Mouse (Mus musculus) embryonic facial prominence, embryonic 15.5 days (tissue): ENCODE results near the gene Cilp2. TPM values are rescaled to one million over a fixed set of nuclear protein-coding genes. Genes with fewer than 3 reads are reported as not detected.

ENCODE experiments used
- ATAC-seq: fragments of 200-750 bp; cut with Nextera tagmentation; 2 replicates; pipeline ENCODE4 v1.8.0; 2017; ENCODE audit warnings: low read depth, moderate TSS enrichment; ENCODE audit not compliant: insufficient number of reproducible peaks, low FRiP score, low TSS enrichment
- H3K27ac ChIP-seq: fragments of 300-500 bp; sonication (generic); replicated peaks from 2 replicates; pipeline ENCODE4 v1.5.1; 2015; ENCODE audit warnings: mild to moderate bottlenecking, inconsistent platforms
- H3K27me3 ChIP-seq: fragments of 300-500 bp; sonication (generic); 2 replicates; pipeline ENCODE4 v1.6.1; 2015; ENCODE audit warnings: inconsistent platforms
- H3K36me3 ChIP-seq: fragments of 300-500 bp; sonication (generic); 2 replicates; pipeline ENCODE4 v1.6.1; 2015; ENCODE audit warnings: mild to moderate bottlenecking, inconsistent platforms
- H3K4me1 ChIP-seq: fragments of 300-500 bp; sonication (generic); 2 replicates; pipeline ENCODE4 v1.6.1; 2015; ENCODE audit warnings: inconsistent platforms
- H3K4me2 ChIP-seq: fragments of 300-500 bp; sonication (generic); replicated peaks from 2 replicates; pipeline ENCODE4 v1.6.1; 2015; ENCODE audit warnings: mild to moderate bottlenecking, inconsistent platforms
- H3K4me3 ChIP-seq: fragments of 300-500 bp; sonication (generic); replicated peaks from 2 replicates; pipeline ENCODE4 v1.5.1; 2015; ENCODE audit warnings: mild to moderate bottlenecking, inconsistent platforms
- H3K9ac ChIP-seq: fragments of 300-500 bp; sonication (generic); 2 replicates; pipeline ENCODE4 v1.6.1; 2015; ENCODE audit warnings: inconsistent platforms
- H3K9me3 ChIP-seq: fragments of 300-500 bp; sonication (generic); replicated peaks from 2 replicates; pipeline ENCODE4 v1.6.1; 2016; ENCODE audit warnings: inconsistent platforms
- WGBS: fragments of 180-500 bp; shearing (Covaris S2); methylation state at CpG from one replicate; pipeline ENCODE4 v1.1.7; 2015; 5-methylcytosine and 5-hydroxymethylcytosine counted together
- polyA plus RNA-seq: library from polyadenylated mRNA; unstranded; fragments of >200 nt; fragmentation: Nextera tagmentation; extraction: Ambion mirVana; gene quantifications from 2 replicates; pipeline ENCODE4 v1.2.1, GENCODE M21; 2015

The Cilp2 gene
- polyA plus RNA-seq, 1 experiment from 2014 or later: 1.2 TPM

DNA sequence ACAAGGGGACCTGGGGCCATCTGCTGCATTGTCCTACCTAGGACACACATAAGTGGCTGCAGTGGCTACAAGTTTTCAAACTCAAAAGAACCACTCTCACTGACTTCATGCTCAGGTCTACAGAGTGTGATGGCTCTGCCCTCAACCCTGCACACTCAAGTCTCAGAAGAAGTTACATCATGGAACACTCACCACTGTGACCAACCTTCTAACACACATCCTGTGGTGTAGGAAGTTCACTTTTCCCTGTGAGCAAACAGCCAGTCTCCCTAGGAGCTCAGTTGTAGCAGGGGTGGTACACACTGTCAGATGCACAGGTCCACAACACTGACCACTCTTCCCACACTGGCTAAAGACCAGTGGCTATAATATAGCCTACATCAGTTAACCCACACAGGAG lies 31.0 kb upstream of the Cilp2 start:
- H3K27me3 ChIP-seq: no peaks in the 10 kb centered on the region
- H3K4me1 ChIP-seq: peaks cover 28% of the 10 kb centered on the region
- no peak overlapping the region for H3K4me3 ChIP-seq
- H3K9me3 ChIP-seq: no peaks in the 10 kb centered on the region
- no peak overlapping the region for H3K27ac ChIP-seq
- H3K4me2 ChIP-seq: no peak overlapping the region
- H3K36me3 ChIP-seq: peaks cover 45% of the 10 kb centered on the region
- no peak for ATAC-seq
- no peak overlapping the region for H3K9ac ChIP-seq

DNA sequence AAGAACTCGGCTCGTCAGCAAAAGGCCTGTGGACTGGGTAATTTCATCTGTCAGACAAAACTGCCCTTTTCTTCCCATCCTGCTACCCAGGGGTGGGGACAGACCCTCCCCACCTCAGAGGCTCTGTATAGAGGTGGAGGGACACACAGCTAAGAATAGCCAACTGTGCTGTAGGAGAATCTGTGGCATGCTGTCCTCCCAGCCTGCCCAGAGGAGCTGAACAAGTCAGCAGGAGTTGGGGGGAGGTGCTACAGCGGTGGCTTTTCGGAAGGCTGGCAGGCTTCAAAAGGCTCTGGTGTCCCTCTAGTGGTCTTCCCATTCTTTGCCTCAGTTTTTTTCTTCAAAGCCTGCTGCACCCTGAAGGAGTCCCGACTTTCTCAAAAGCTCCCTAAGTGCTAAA lies 28.3 kb upstream of the Cilp2 start:
- H3K4me3 ChIP-seq: no peak overlapping the region
- H3K27ac ChIP-seq: no peak overlapping the region
- no peak overlapping the region for H3K9ac ChIP-seq
- ATAC-seq: no peak
- H3K4me1 ChIP-seq: peaks cover 18% of the 10 kb centered on the region
- no peak overlapping the region for H3K4me2 ChIP-seq
- WGBS: 42% methylated on average over 5 of the region's 5 CpGs
- H3K27me3 ChIP-seq: no peaks in the 10 kb centered on the region
- peaks cover 72% of the 10 kb centered on the region for H3K36me3 ChIP-seq
- H3K9me3 ChIP-seq: no peaks in the 10 kb centered on the region

DNA sequence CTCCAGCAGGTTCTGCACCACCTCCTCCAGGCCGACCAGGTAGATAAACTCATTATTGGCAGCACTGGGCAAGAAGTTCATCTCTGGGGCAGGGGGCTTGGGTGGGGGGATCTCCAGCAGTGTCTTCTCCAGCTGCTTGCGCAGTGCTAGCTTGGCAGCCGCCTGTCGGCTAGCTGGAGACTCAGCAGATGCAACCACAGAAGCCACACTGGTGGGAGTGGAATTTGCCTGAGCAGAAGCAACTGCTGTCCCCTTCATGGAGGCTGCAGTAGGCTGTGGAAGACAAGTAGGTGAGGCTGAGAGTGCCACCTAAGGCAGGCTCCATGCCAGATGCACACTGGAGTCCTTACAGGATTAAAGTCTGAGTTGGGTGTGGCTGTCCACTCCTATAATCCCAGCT lies 27.0 kb upstream of the Cilp2 start:
- Histone ChIP-seq H3K9me3 (no peaks in the 10 kb centered on the region), H3K4me1 (0 out of 2 replicates have a peak, but pooled peaks cover 7% of the 10 kb centered on the region), H3K4me3 (no peak overlapping the region), H3K27ac (no peak overlapping the region), H3K9ac (no peak overlapping the region), H3K36me3 (peaks cover 85% of the 10 kb centered on the region), H3K4me2 (no peak overlapping the region), H3K27me3 (no peaks in the 10 kb centered on the region)
- WGBS: 80% methylated on average over 4 of the region's 4 CpGs
- no peak for ATAC-seq

DNA sequence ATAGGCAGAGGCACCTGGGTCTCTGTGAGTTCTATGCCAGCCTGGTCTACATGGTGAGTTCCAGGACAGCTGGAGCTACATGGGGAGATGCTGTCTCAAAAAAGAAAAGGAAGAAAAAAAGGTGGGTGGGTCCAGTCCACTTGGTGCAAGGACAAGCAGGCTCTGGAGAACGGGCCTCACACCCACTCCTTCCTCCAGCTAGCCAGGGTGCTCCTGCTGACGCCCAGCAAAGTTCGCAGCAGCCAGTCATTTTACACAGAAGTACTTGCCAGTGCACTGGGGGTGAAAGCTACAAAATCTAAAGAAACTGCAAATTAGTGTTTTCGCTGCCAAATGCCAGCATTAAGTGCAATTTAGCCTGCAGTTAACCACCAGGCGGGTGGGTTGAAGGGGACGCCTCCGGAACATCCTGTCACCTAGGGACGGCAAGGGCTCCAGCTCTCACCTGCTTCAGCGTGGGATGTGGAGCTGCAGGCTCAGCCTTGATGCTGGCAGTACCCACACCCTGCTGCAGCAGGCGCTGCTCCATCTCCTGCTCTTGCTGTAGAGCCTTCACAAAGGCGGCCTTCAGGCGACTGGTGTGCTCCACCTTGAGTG lies 25.1 kb upstream of the Cilp2 start:
- ATAC-seq: no peak
- no peak overlapping the region for H3K27ac ChIP-seq
- H3K4me3 ChIP-seq: no peak overlapping the region
- no peaks in the 10 kb centered on the region for H3K27me3 ChIP-seq
- H3K36me3 ChIP-seq: peaks cover 99% of the 10 kb centered on the region
- no peak overlapping the region for H3K9ac ChIP-seq
- H3K4me1 ChIP-seq: no peaks in the 10 kb centered on the region
- no peak overlapping the region for H3K4me2 ChIP-seq
- WGBS: 86% methylated on average over 12 of the region's 12 CpGs
- no peaks in the 10 kb centered on the region for H3K9me3 ChIP-seq

DNA sequence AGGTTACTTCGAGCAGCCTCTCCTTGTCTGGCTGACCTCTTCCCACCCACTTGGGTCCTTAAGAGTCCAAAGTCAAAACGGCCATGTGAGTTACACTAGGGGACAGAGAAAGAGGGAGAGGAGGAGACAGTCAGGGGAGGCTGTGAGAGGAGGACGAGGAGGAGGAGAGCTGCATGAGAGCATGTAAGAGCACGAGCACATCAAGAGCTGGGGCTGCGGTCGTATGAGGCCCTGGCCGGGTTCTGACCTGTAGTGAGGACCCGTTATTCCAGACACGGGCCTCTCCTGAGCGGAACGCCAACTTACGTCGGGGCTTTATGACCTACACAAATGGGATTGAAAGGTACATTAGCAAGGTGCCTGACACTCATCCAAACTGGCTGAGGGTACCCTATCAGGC lies 24.4 kb upstream of the Cilp2 start:
- H3K9me3 ChIP-seq: no peaks in the 10 kb centered on the region
- H3K4me3 ChIP-seq: no peak overlapping the region
- H3K4me2 ChIP-seq: no peak overlapping the region
- peaks cover 95% of the 10 kb centered on the region for H3K36me3 ChIP-seq
- H3K27ac ChIP-seq: no peak overlapping the region
- no peak for ATAC-seq
- no peaks in the 10 kb centered on the region for H3K27me3 ChIP-seq
- H3K9ac ChIP-seq: no peak overlapping the region
- WGBS: 93% methylated on average over 13 of the region's 13 CpGs
- H3K4me1 ChIP-seq: no peaks in the 10 kb centered on the region

DNA sequence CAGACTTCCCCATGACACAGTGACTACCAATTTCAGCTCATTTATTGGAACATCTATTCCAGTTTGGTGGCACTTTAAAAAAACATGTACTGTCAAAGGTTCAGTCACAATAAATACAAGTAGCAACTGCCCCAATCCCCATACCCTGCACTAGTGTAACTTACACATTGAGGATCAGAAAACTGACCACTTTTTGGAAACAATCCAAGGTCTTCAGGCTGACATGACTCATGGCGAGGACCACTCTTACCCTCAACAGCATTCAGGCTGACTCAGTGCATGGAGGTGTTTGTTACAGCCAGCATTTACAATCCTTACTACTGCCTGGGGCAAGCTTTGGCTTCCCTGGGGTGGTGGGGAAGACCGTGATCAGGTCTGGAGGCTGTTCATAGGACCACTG lies 19.6 kb upstream of the Cilp2 start:
- no peak overlapping the region for H3K4me2 ChIP-seq
- 84% methylated on average over 2 of the region's 2 CpGs for WGBS
- H3K9ac ChIP-seq: no peak overlapping the region
- no peak overlapping the region for H3K4me3 ChIP-seq
- H3K9me3 ChIP-seq: no peaks in the 10 kb centered on the region
- no peaks in the 10 kb centered on the region for H3K27me3 ChIP-seq
- ATAC-seq: no peak
- no peak overlapping the region for H3K27ac ChIP-seq
- H3K4me1 ChIP-seq: peaks cover 15% of the 10 kb centered on the region; the same call in 1 of the 2 replicates
- peaks cover 51% of the 10 kb centered on the region for H3K36me3 ChIP-seq

DNA sequence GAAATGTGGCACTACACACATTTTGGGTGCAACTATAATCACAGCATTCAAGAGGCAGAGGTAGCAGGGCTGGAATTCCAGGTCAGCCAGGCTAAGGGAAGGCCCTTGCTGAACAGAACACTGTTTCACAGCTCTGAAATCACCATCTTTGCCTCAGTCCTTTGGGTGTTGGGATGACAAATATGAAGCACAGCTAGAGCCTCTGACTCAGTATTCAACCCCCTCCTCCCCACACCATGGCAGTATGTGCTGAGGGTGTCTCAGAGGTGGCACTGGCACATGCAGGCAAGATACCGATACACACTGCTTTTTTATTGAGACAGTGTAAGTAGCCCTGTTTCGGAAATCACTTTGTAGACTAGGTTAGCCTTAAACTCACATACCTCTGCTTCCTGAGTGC lies 18.8 kb upstream of the Cilp2 start:
- H3K4me3 ChIP-seq: no peak overlapping the region
- no peaks in the 10 kb centered on the region for H3K9me3 ChIP-seq
- H3K4me2 ChIP-seq: no peak overlapping the region
- 93% methylated on average over 2 of the region's 2 CpGs for WGBS
- H3K36me3 ChIP-seq: peaks cover 43% of the 10 kb centered on the region
- H3K9ac ChIP-seq: no peak overlapping the region
- ATAC-seq: no peak
- H3K4me1 ChIP-seq: peaks cover 20% of the 10 kb centered on the region; the same call in 1 of the 2 replicates
- H3K27me3 ChIP-seq: no peaks in the 10 kb centered on the region
- H3K27ac ChIP-seq: no peak overlapping the region

DNA sequence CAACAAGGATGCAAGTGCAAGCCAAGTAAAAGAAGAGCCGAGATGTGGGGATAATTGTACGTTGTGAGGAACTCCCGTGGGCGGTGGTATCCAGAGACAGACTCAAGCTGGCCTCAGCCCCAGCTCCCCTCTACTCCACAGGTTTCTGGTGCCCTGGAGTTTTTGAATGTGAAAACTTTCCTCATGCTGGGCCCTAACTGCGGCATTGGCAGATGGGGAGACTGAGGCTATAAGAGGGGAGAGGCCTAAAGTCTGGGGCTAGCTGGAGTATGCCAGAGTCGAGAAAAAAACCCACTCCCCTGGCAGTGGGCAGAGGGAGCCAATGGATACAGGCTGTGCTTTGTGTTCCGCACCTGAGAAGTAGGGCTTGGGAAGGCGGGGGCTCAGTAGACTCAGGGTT lies 16.6 kb upstream of the Cilp2 start:
- Histone ChIP-seq H3K36me3 (peaks cover 21% of the 10 kb centered on the region), H3K27me3 (no peaks in the 10 kb centered on the region), H3K9ac (no peak overlapping the region), H3K4me3 (no peak overlapping the region), H3K4me2 (no peak overlapping the region), H3K4me1 (peaks cover 38% of the 10 kb centered on the region), H3K9me3 (no peaks in the 10 kb centered on the region), H3K27ac (no peak overlapping the region)
- no peak for ATAC-seq
- 79% methylated on average over 8 of the region's 8 CpGs for WGBS

DNA sequence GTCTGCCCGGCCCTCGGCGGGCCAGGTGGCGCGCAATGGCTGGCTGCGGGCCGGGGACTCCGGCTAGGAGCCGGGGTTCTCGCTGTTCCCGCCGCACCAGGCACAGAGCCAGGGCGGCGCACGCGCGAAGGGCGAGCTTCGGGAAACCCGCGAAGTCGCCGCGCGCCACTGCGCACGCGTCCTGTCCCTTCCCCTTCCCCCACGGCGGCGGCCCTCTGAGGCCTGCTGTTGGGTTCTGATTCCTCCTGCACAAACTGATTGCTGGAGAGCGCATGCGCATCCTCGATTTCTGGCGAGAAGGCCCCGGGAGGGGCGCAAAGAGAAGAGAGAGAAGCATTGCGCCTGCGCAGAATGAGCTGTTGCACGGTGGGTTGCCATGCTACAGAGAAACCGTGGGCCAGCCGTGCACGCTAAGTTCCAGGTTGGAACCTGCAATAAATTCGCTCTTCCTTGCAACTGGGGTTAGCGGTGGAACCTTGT lies 15.6 kb upstream of the Cilp2 start:
- Histone ChIP-seq H3K4me2 (peak overlapping the region; percentile 95), H3K27ac (peak overlapping the region; percentile 96), H3K36me3 (peaks cover 18% of the 10 kb centered on the region), H3K27me3 (no peaks in the 10 kb centered on the region), H3K9me3 (no peaks in the 10 kb centered on the region), H3K4me1 (peaks cover 38% of the 10 kb centered on the region), H3K9ac (peak overlapping the region; percentile 66), H3K4me3 (peak overlapping the region; percentile 79)
- whole genome bisulfite sequencing: under 1% methylated on average over 44 of the region's 45 CpGs
- ATAC-seq: peak; percentile 91

DNA sequence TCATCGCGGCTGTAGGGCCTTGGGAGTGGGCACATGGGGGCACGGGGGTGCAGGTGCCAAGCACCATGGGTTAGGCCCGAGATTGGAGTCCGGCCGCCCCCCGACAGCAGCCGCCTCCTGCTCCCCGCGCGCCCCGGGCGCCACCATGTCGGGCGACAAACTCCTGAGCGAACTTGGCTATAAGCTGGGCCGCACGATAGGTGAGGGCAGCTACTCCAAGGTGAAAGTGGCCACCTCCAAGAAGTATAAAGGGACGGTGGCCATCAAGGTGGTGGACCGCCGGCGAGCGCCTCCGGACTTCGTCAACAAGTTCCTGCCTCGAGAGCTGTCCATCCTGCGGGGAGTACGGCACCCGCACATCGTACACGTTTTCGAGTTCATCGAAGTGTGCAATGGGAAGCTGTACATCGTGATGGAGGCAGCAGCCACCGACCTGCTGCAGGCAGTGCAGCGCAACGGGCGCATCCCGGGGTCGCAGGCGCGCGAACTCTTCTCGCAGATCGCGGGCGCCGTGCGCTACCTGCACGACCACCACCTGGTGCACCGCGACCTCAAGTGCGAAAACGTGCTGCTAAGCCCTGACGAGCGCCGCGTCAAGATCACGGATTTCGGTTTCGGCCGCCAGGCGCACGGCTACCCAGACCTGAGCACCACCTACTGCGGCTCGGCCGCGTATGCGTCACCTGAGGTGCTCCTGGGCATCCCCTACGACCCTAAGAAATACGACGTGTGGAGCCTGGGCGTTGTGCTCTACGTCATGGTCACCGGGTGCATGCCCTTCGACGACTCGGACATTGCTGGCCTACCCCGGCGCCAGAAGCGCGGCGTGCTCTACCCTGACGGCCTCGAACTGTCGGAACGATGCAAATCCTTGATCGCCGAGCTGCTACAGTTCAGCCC lies 14.9 kb upstream of the Cilp2 start, which contains the start of the genes Tssk6, Ndufa13 and Yjefn3:
Tssk6 (plus strand) TSS at position 22 of the 900 bp plus-strand sequence.
Ndufa13 (minus strand) TSS at position 396 of the 900 bp plus-strand sequence.
Yjefn3 (minus strand) TSS at position 550 of the 900 bp plus-strand sequence.
- Histone ChIP-seq H3K27me3 (no peaks in the 10 kb centered on the region), H3K36me3 (peaks cover 18% of the 10 kb centered on the region; the same call in 1 of the 2 replicates), H3K9ac (peak within 1 kb of the TSS; percentile 66), H3K4me1 (peaks cover 42% of the 10 kb centered on the region), H3K4me3 (peak within 1 kb of the TSS; percentile 79), H3K4me2 (peak within 1 kb of the TSS; percentile 95), H3K9me3 (no peaks in the 10 kb centered on the region), H3K27ac (peak within 1 kb of the TSS; percentile 96)
- peak; percentile 16 for ATAC-seq
- WGBS: 6% methylated on average over 89 of the region's 89 CpGs

DNA sequence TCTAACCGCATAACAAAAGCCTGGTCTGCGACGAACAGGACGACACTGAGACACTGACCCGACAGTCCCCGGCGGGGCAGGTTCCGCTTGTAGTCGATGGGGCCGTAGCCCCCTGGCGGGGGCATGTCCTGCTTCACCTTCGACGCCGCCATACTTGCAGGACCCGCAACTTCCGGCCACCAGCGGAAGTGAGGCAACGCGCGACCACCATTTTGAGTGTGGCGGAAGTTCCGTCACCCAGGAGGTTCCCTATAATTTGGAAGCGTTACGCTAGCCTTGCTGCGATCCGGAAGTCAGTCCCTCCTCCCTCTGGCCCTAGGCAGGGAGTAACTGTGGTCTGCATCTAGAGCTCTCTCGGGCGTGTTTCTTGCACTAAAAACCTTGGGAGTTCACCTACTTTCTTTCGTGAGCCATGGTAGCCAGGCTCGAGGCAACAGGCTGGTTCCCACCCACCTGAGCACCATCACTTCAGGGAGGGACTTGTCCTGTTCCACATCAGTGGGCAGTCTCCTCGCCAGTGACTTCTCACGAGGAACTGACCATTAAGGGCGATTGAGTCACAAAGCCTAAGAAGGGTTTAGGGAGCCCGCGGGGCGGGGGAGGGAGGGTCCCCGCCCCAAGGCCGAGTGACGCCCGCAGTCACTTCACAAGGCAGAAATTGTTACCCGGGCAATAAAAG lies 14.1 kb upstream of the Cilp2 start:
- Histone ChIP-seq H3K4me3 (peak overlapping the region; percentile 79), H3K9me3 (no peaks in the 10 kb centered on the region), H3K4me1 (peaks cover 43% of the 10 kb centered on the region), H3K9ac (peak overlapping the region; percentile 66), H3K27me3 (no peaks in the 10 kb centered on the region), H3K36me3 (peaks cover 16% of the 10 kb centered on the region; the same call in 1 of the 2 replicates), H3K4me2 (peak overlapping the region; percentile 95), H3K27ac (peak overlapping the region; percentile 96)
- WGBS: under 1% methylated on average over 41 of the region's 41 CpGs
- ATAC-seq: peak; percentile 76
